Mouse (Mus musculus): Measurements from ENCODE around the gene Pik3ap1.

DNA sequence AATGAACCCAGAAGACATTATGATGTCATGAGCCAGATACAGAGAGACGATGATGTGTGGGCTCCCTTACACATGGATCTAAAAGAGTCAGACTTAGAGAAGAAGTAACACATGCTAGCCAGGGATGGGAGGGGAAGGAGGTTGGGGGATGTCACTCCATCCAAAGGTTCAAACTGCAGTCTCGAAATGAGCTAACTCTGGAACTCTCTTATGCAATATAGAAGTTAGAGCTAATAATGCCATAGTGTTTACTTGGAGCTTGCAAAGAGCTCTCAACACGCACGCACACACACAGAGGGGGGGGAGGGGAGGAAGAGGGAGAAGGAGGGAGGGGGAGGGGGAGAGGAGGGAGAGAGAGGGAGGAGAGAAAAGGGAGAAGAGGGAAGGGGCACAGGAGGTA is 13.5 kb downstream of the Pik3ap1 start:
- TF ChIP-seq CTCF (IDR thresholded peaks at IDR 0.05), result no peak
- TF ChIP-seq EP300 (IDR thresholded peaks at IDR 0.05), result no peak
